Mouse (Mus musculus) CH12.LX (cell line): ENCODE data around the gene Sept9. TPM values are rescaled to one million over a fixed set of nuclear protein-coding genes. Genes with fewer than 3 reads are reported as not detected.

Experiments
- DNase-seq: peaks from one replicate; pipeline ENCODE4 v3.0.0-alpha.2; 2013; ENCODE audit errors: extremely low read depth
- H3K27ac ChIP-seq: 2 replicates; pipeline ENCODE4 v1.5.1; 2012; ENCODE audit warnings: low read depth, mild to moderate bottlenecking, control low read depth, moderate library complexity; ENCODE audit not compliant: insufficient read depth
- H3K27me3 ChIP-seq: replicated peaks from 2 replicates; pipeline ENCODE3; 2012; ENCODE audit warnings: inconsistent platforms
- H3K36me3 ChIP-seq, 2 experiments: replicated peaks in 1 of 2; 2 replicates each; pipeline versions ENCODE3 to v1.6.1; 2012; ENCODE audit warnings: inconsistent platforms in 1 of 2, low read length in 1 of 2, mild to moderate bottlenecking in 1 of 2, mixed read lengths in 1 of 2, moderate library complexity in 1 of 2; ENCODE audit not compliant: control insufficient read depth in 1 of 2, insufficient read depth in 1 of 2
- H3K4me1 ChIP-seq, 2 experiments: 2 replicates each; pipeline ENCODE4 v1.6.1; 2012; ENCODE audit warnings: inconsistent platforms in 1 of 2, moderate library complexity in 1 of 2; ENCODE audit not compliant: insufficient read depth in 2 of 2, control insufficient read depth in 1 of 2
- H3K4me2 ChIP-seq: 2 replicates; pipeline ENCODE4 v1.6.1; 2012; ENCODE audit warnings: low read depth, mild to moderate bottlenecking, control low read depth; ENCODE audit not compliant: poor library complexity, insufficient read depth, severe bottlenecking
- H3K4me3 ChIP-seq, 3 experiments: fragments of 150-350 bp in 1 of 3; sonication (generic) in 1 of 3; replicated peaks in 1 of 3; 2 replicates each; pipeline versions ENCODE3 to v1.5.1; 2011 to 2012; ENCODE audit warnings: low read depth in 2 of 3, low read length in 2 of 3, mild to moderate bottlenecking in 2 of 3, moderate library complexity in 2 of 3, control low read depth in 1 of 3, improper control_type of control experiment in 1 of 3, inconsistent platforms in 1 of 3, mixed read lengths in 1 of 3; ENCODE audit not compliant: poor library complexity in 1 of 3
- H3K79me2 ChIP-seq: replicated peaks from 2 replicates; pipeline ENCODE4 v1.6.1; 2012; ENCODE audit warnings: mild to moderate bottlenecking, moderate library complexity; ENCODE audit not compliant: control insufficient read depth, poor library complexity, insufficient read depth, severe bottlenecking; ENCODE audit errors: extremely low read depth
- H3K9ac ChIP-seq: 2 replicates; pipeline ENCODE4 v1.6.1; 2012; ENCODE audit warnings: low read depth, mild to moderate bottlenecking, control low read depth, moderate library complexity; ENCODE audit not compliant: insufficient read depth
- H3K9me3 ChIP-seq: replicated peaks from 2 replicates; pipeline ENCODE3; 2012; ENCODE audit warnings: low read length, inconsistent platforms, mixed read lengths
- CHD2 ChIP-seq: IDR thresholded peaks from 2 replicates; pipeline ENCODE4 v1.6.1; 2011; ENCODE audit warnings: low read length, improper control_type of control experiment
- EP300 ChIP-seq: IDR thresholded peaks from 2 replicates; pipeline ENCODE4 v1.6.1; 2011; ENCODE audit warnings: low read length, improper control_type of control experiment
- IRF4 ChIP-seq: IDR thresholded peaks from 2 replicates; pipeline ENCODE4 v1.6.1; 2014; ENCODE audit warnings: low read depth, mild to moderate bottlenecking, inconsistent platforms, low read length, improper control_type of control experiment
- MAFK ChIP-seq: IDR thresholded peaks from 2 replicates; pipeline ENCODE4 v1.6.1; 2011; ENCODE audit warnings: low read length, improper control_type of control experiment; ENCODE audit not compliant: insufficient replicate concordance
- MAX ChIP-seq: IDR thresholded peaks from 2 replicates; pipeline ENCODE4 v1.6.1; 2011; ENCODE audit warnings: low read length, improper control_type of control experiment
- MAZ ChIP-seq: IDR thresholded peaks from 2 replicates; pipeline ENCODE4 v1.6.1; 2012; ENCODE audit warnings: low read depth, mild to moderate bottlenecking, inconsistent platforms, low read length, improper control_type of control experiment, moderate library complexity
- NELFE ChIP-seq: IDR thresholded peaks from 2 replicates; pipeline ENCODE4 v1.6.1; 2011; ENCODE audit warnings: low read depth, low read length, improper control_type of control experiment
- PAX5 ChIP-seq: IDR thresholded peaks from 2 replicates; pipeline ENCODE4 v1.6.1; 2012; ENCODE audit warnings: low read length, inconsistent platforms, mixed read lengths
- SIN3A ChIP-seq: IDR thresholded peaks from 2 replicates; pipeline ENCODE4 v1.6.1; 2012; ENCODE audit warnings: low read length, improper control_type of control experiment, inconsistent platforms
- SMC3 ChIP-seq: IDR thresholded peaks from 2 replicates; pipeline ENCODE4 v1.6.1; 2011; ENCODE audit warnings: low read depth, low read length, improper control_type of control experiment
- TBP ChIP-seq: conservative IDR thresholded peaks from 2 replicates; pipeline ENCODE4 v1.6.1; 2011; ENCODE audit warnings: low read depth, low read length, improper control_type of control experiment
- TCF12 ChIP-seq: IDR thresholded peaks from 2 replicates; pipeline ENCODE4 v1.6.1; 2014; ENCODE audit warnings: low read depth, mild to moderate bottlenecking, inconsistent platforms, low read length, improper control_type of control experiment
- USF1 ChIP-seq: IDR thresholded peaks from 2 replicates; pipeline ENCODE4 v1.6.1; 2014; ENCODE audit warnings: low read depth, mild to moderate bottlenecking, inconsistent platforms, low read length, improper control_type of control experiment
- USF2 ChIP-seq: conservative IDR thresholded peaks from 2 replicates; pipeline ENCODE4 v1.6.1; 2011; ENCODE audit warnings: low read depth, low read length, improper control_type of control experiment
- ZC3H11A ChIP-seq: IDR thresholded peaks from 2 replicates; pipeline ENCODE4 v1.6.1; 2012; ENCODE audit warnings: low read depth, mild to moderate bottlenecking, inconsistent platforms, low read length, improper control_type of control experiment
- dilution Hi-C: fragments of 300-500 bp; cut with MboI; formaldehyde crosslinking; loops from 2 replicates; pipeline ENCODE4 v1.14.3; 2020; ENCODE audit warnings: low sequenced_read_pairs; ENCODE audit not compliant: extremely low pct_unique_long_range_greater_than_20kb, extremely low pct_ligation_motif_present
- in situ Hi-C: fragments of 300-500 bp; cut with MboI; formaldehyde crosslinking; loops from 3 replicates; pipeline ENCODE4 v1.14.3; 2019; ENCODE audit warnings: low sequenced_read_pairs, low pct_ligation_motif_present, low pct_unique_long_range_greater_than_20kb, mixed read lengths
- polyA plus RNA-seq: library from polyadenylated mRNA; unstranded; fragments of >175 nt; gene quantifications from 2 replicates; pipeline ENCODE4 v1.2.1, GENCODE M21; 2012; ENCODE audit warnings: low read depth; ENCODE audit not compliant: insufficient read length
- total RNA-seq, 2 experiments: library from RNA; depleted of rRNA; stranded (reverse); fragments of 300-350 nt in 1 of 2; fragments of >200 nt in 1 of 2; gene quantifications; 2 replicates each; pipeline ENCODE4 v1.2.3; 2012 to 2014

The Sept9 gene
- total and polyA plus RNA-seq, 3 experiments = 47.6 to 128 (median 110) TPM

DNA sequence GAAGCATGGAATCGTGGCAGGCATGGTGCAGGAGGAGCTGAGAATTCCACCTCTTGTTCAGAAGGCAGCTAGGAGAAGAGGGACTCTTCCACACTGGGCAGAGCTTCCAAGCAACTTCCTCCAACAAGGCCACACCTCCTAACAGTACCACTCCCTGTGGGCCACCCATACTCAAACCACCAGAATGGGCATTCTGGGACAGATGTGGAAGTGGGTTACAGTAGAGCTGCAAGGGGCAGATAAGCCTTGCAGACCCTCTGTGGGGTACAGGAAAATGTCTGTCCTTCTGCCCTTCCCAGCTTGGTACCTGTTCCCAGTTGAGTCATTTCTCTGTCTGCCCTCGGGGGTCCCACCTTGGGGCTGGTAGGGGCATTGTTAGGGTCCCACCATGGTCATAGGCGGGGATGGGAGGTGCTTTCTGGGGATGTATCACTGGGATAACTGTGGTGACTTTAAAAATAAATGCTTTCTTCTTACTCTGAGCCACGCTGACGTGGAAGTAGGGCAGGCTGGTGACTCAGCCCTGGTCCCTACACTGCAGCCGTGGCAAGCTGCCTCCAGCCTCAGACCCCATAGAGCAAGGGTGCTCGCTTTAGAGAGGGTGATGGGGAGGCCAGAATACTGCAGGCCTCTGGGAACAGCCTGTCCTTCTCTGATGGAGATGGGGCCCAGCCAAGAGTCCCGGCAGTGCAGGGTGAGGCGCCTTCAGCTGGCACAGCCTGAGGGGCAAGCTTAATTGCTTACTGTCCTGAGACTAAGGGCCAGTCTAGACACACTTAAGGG lies 59.9 kb downstream of the Sept9 start:
- Histone ChIP-seq H3K79me2 (no peaks in the 10 kb centered on the region), H3K4me1 (peaks cover 32 to 87% of the 10 kb centered on the region in 2 experiments), H3K27ac (no peak overlapping the region), H3K4me2 (no peak overlapping the region), H3K9me3 (peaks cover 7% of the 10 kb centered on the region), H3K36me3 (peaks cover 0 to 2% of the 10 kb centered on the region in 2 experiments)
- no peak for DNase-seq
- dilution Hi-C loops = no loop called here
- no peak for TF ChIP-seq MAFK
- TF ChIP-seq MAX = no peak
- no peak for TF ChIP-seq PAX5
- no peak for TF ChIP-seq USF2
- TF ChIP-seq, all 38 proteins: peak for 0
- H3K4me3 ChIP-seq = no peak overlapping the region
- in situ Hi-C loops = no loop called here
- H3K27me3 ChIP-seq = no peaks in the 10 kb centered on the region
- no peak overlapping the region for H3K9ac ChIP-seq

DNA sequence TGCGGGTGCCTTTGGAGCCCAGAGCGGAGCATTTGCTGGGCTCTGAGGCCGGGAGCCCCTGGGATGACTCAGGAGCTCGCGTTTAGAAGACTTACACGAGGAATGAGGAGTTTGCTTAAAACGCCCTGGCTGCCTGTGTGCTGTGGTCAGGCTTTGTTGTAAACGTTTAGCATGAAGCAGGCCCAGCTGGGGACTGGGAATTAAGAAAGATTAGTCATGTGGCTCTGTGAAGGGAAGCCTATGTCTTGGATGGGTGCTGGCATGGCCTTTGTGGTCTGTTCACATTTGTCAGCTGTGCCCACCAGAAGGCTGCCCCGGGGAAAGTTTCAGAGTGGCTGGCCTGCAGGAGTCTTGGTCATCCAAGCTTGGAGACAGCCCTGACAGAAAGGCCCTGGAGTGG lies 61.2 kb downstream of the Sept9 start:
- Histone ChIP-seq H3K4me1 (peaks cover 26 to 87% of the 10 kb centered on the region in 2 experiments), H3K27ac (no peak overlapping the region), H3K4me2 (no peak overlapping the region), H3K9me3 (peaks cover 7% of the 10 kb centered on the region), H3K4me3 (no peak overlapping the region), H3K36me3 (peaks cover 0 to 2% of the 10 kb centered on the region in 2 experiments), H3K27me3 (no peaks in the 10 kb centered on the region), H3K79me2 (no peaks in the 10 kb centered on the region), H3K9ac (no peak overlapping the region)
- no peak for TF ChIP-seq CHD2
- TF ChIP-seq TCF12 = no peak
- TF ChIP-seq SIN3A = no peak
- no peak for TF ChIP-seq TBP
- TF ChIP-seq USF1 = no peak
- no peak for TF ChIP-seq IRF4
- no peak for TF ChIP-seq EP300
- TF ChIP-seq ZC3H11A = no peak
- TF ChIP-seq MAZ = no peak
- no peak for TF ChIP-seq SMC3
- no peak for TF ChIP-seq USF2
- TF ChIP-seq NELFE = no peak
- in situ Hi-C loops = no loop called here
- no peak for DNase-seq
- dilution Hi-C loops = no loop called here
